Comparison of ENCODE assay signal across 9 mouse cellular contexts in genomic region chr6:100674974-100675373, GRCm38 (mm10). TPM values are rescaled to one million over a fixed set of nuclear protein-coding genes. Genes with fewer than 3 reads are reported as not detected.
DNase-seq lines count a peak whose midpoint lies in the region; ATAC-seq and TF ChIP-seq lines count a peak whose summit lies in the region.
"Had no signal": no experiment of that assay in that cellular context is flagged by ENCODE, and none has a peak within 500 bp of the region (broad histone marks: within the 10 kb centered on the region; RNA-seq: fewer than 3 reads in every experiment).

No protein-coding gene starts in this region.

- in situ Hi-C loops in CH12.LX (cut with MboI; ENCODE audit: low pct_ligation_motif_present, low pct_unique_long_range_greater_than_20kb, low sequenced_read_pairs): no loop called here

- H3K4me3 ChIP-seq in hindbrain, postnatal 0 days (ENCODE audit: low read length): no peak overlapping the region
- H3K4me3 ChIP-seq in hindbrain, embryonic 13.5 days: no peak overlapping the region
- no peak overlapping the region for H3K4me3 ChIP-seq in CH12.LX (replicated peaks in 1 of 3; ENCODE audit: low read depth in 2 of 3, low read length in 2 of 3, poor library complexity in 1 of 3)
- H3K4me3 ChIP-seq: midbrain, embryonic 12.5 days had no signal

- TF ChIP-seq EP300 in CH12.LX (IDR thresholded peaks at IDR 0.05; ENCODE audit: low read length): no peak

- no peak overlapping the region for H3K27ac ChIP-seq in hindbrain, postnatal 0 days
- H3K27ac ChIP-seq in hindbrain, embryonic 13.5 days: no peak overlapping the region
- no peak overlapping the region for H3K27ac ChIP-seq in CH12.LX (ENCODE audit: insufficient read depth, low read depth)
- H3K27ac ChIP-seq: midbrain, embryonic 12.5 days had no signal

- TF ChIP-seq CTCF in hindbrain, postnatal 0 days (IDR thresholded peaks at IDR 0.05; ENCODE audit: low read depth): peak; percentile 78
- TF ChIP-seq CTCF in CH12.LX (conservative IDR thresholded peaks at IDR 0.05 in 1 of 2, IDR thresholded peaks at IDR 0.05 in 1 of 2; ENCODE audit: low read depth in 2 of 2, low read length in 2 of 2): peak; percentile 46 to 82

- no peak overlapping the region for H3K9ac ChIP-seq in hindbrain, postnatal 0 days (replicated peaks; ENCODE audit: low read length)
- H3K9ac ChIP-seq in hindbrain, embryonic 13.5 days: no peak overlapping the region
- H3K9ac ChIP-seq in CH12.LX (ENCODE audit: insufficient read depth, low read depth): no peak overlapping the region
- H3K9ac ChIP-seq: midbrain, embryonic 12.5 days had no signal

- WGBS in hindbrain, postnatal 0 days: 22% methylated on average over 6 of the region's 6 CpGs
- WGBS in hindbrain, embryonic 13.5 days: 29% methylated on average over 6 of the region's 6 CpGs

- no peaks in the 10 kb centered on the region for H3K4me1 ChIP-seq in hindbrain, postnatal 0 days (ENCODE audit: insufficient read depth, low read length)
- H3K4me1 ChIP-seq in hindbrain, embryonic 13.5 days (replicated peaks): peaks cover 10% of the 10 kb centered on the region
- peaks cover 3 to 6% of the 10 kb centered on the region in 2 experiments; a peak in 2 of 4 replicates for H3K4me1 ChIP-seq in CH12.LX (ENCODE audit: control insufficient read depth in 1 of 2, insufficient read depth in 2 of 2)

- dilution Hi-C loops in CH12.LX (cut with MboI; ENCODE audit: extremely low pct_ligation_motif_present, extremely low pct_unique_long_range_greater_than_20kb, low sequenced_read_pairs): no loop called here

- peak; percentile 65 for DNase-seq in hindbrain, postnatal 0 days (ENCODE audit: low spot score)
- DNase-seq in 3T3-L1 (ENCODE audit: low read depth, low spot score) (peak; percentile 84), CH12.LX (ENCODE audit: extremely low read depth) (peak; percentile 60)
- peak; percentile 22 for DNase-seq in embryo, embryonic 9.5 days (ENCODE audit: extremely low spot score)
- no peak for DNase-seq in urinary bladder, postnatal 36 days (ENCODE audit: low spot score in 2 of 2)
- no peak for DNase-seq in natural killer cell, adult 2 months (ENCODE audit: low spot score in 2 of 2)
- DNase-seq in adrenal gland, adult 18-20 months (ENCODE audit: low spot score in 2 of 2): no peak

- ATAC-seq in hindbrain, postnatal 0 days: no peak
- ATAC-seq in hindbrain, embryonic 13.5 days (ENCODE audit: low FRiP score): no peak

- H3K36me3 ChIP-seq in hindbrain, postnatal 0 days (ENCODE audit: insufficient read depth, low read length): no peaks in the 10 kb centered on the region
- H3K36me3 ChIP-seq in hindbrain, embryonic 13.5 days: no peaks in the 10 kb centered on the region
- no peaks in the 10 kb centered on the region for H3K36me3 ChIP-seq in CH12.LX (replicated peaks in 1 of 2; ENCODE audit: control insufficient read depth in 1 of 2, insufficient read depth in 1 of 2, low read length in 1 of 2)
- H3K36me3 ChIP-seq: midbrain, embryonic 12.5 days had no signal

- H3K4me2 ChIP-seq in hindbrain, postnatal 0 days (ENCODE audit: low read depth, low read length): no peak overlapping the region
- no peak overlapping the region for H3K4me2 ChIP-seq in hindbrain, embryonic 13.5 days
- no peak overlapping the region for H3K4me2 ChIP-seq in CH12.LX (ENCODE audit: insufficient read depth, low read depth, poor library complexity, severe bottlenecking)
- H3K4me2 ChIP-seq: midbrain, embryonic 12.5 days had no signal

- H3K79me2 ChIP-seq in CH12.LX (replicated peaks; ENCODE audit: control insufficient read depth, extremely low read depth, insufficient read depth, poor library complexity, severe bottlenecking): 0 out of 2 replicates have a peak, but pooled peaks cover 3% of the 10 kb centered on the region

- no peaks in the 10 kb centered on the region for H3K27me3 ChIP-seq in hindbrain, postnatal 0 days (ENCODE audit: insufficient read depth, low read length)
- peaks cover 10% of the 10 kb centered on the region; the same call in 1 of the 2 replicates for H3K27me3 ChIP-seq in hindbrain, embryonic 13.5 days
- H3K27me3 ChIP-seq in CH12.LX (replicated peaks): no peaks in the 10 kb centered on the region

- TF ChIP-seq RAD21 in CH12.LX (IDR thresholded peaks at IDR 0.05; ENCODE audit: low read depth, low read length): peak; percentile 68

- H3K9me3 ChIP-seq in hindbrain, postnatal 0 days (ENCODE audit: low read length): no peaks in the 10 kb centered on the region
- H3K9me3 ChIP-seq in hindbrain, embryonic 13.5 days: no peaks in the 10 kb centered on the region
- no peaks in the 10 kb centered on the region for H3K9me3 ChIP-seq in CH12.LX (replicated peaks; ENCODE audit: low read length)
- H3K9me3 ChIP-seq: midbrain, embryonic 12.5 days had no signal

- no peak for TF ChIP-seq POLR2A in CH12.LX (IDR thresholded peaks at IDR 0.05; ENCODE audit: low read depth, low read length)

TF ChIP-seq in CH12.LX, 34 proteins besides CTCF, POLR2A, EP300 and RAD21:
- TF ChIP-seq MXI1 (IDR thresholded peaks at IDR 0.05; ENCODE audit: low read depth, low read length): no peak
- TF ChIP-seq TCF12 (IDR thresholded peaks at IDR 0.05; ENCODE audit: low read depth, low read length): no peak
- TF ChIP-seq TBP (conservative IDR thresholded peaks at IDR 0.05; ENCODE audit: low read depth, low read length): no peak
- TF ChIP-seq SMC3 (IDR thresholded peaks at IDR 0.05; ENCODE audit: low read depth, low read length): peak; percentile 93
- no peak for TF ChIP-seq USF1 (IDR thresholded peaks at IDR 0.05; ENCODE audit: low read depth, low read length)
- no peak for TF ChIP-seq UBTF (IDR thresholded peaks at IDR 0.05; ENCODE audit: low read depth, low read length)
- TF ChIP-seq USF2 (conservative IDR thresholded peaks at IDR 0.05; ENCODE audit: low read depth, low read length): no peak
- TF ChIP-seq ZNF384 (IDR thresholded peaks at IDR 0.05; ENCODE audit: low read depth, low read length): no peak
- TF ChIP-seq JUND (conservative IDR thresholded peaks at IDR 0.05; ENCODE audit: low read depth, low read length): no peak
- TF ChIP-seq MYC (IDR thresholded peaks at IDR 0.05; ENCODE audit: low read depth, low read length): peak; percentile 88
- TF ChIP-seq NELFE (IDR thresholded peaks at IDR 0.05; ENCODE audit: low read depth, low read length): no peak
- no peak for TF ChIP-seq CHD2 (IDR thresholded peaks at IDR 0.05; ENCODE audit: low read length)
- TF ChIP-seq ZMIZ1 (IDR thresholded peaks at IDR 0.05; ENCODE audit: low read depth, low read length): no peak
- no peak for TF ChIP-seq E2F4 (IDR thresholded peaks at IDR 0.05; ENCODE audit: insufficient replicate concordance, low read depth, low read length)
- no peak for TF ChIP-seq ELF1 (IDR thresholded peaks at IDR 0.05; ENCODE audit: low read depth, low read length)
- no peak for TF ChIP-seq KAT2A (IDR thresholded peaks at IDR 0.05; ENCODE audit: insufficient replicate concordance, low read length)
- peak; percentile 42; the same call in 1 of the 2 replicates for TF ChIP-seq ZC3H11A (IDR thresholded peaks at IDR 0.05; ENCODE audit: low read depth, low read length)
- no peak for TF ChIP-seq POLR2AphosphoS2 (IDR thresholded peaks at IDR 0.05; ENCODE audit: low read depth, low read length)
- no peak for TF ChIP-seq PAX5 (IDR thresholded peaks at IDR 0.05; ENCODE audit: low read length)
- TF ChIP-seq JUN (IDR thresholded peaks at IDR 0.05; ENCODE audit: insufficient read depth, low read depth, low read length): no peak
- TF ChIP-seq MAZ (IDR thresholded peaks at IDR 0.05; ENCODE audit: low read depth, low read length): no peak
TF ChIP-seq in CH12.LX: peak in this region for 3.

RNA-seq across cellular contexts. Expression of gene Shq1, which starts 4.0 kb away (rescaled TPM):
- total RNA-seq in hindbrain, postnatal 0 days (2014; rRNA removed): 4.1 and 8.1 TPM in 2 replicates
- 4.3 and 5.1 TPM in 2 replicates for polyA plus RNA-seq in hindbrain, postnatal 0 days (2015; fragmentation: Nextera tagmentation; extraction: Ambion mirVana)
- polyA plus RNA-seq in hindbrain, embryonic 13.5 days (2015; fragmentation: Nextera tagmentation; extraction: Ambion mirVana): 10.7 and 10.9 TPM in 2 replicates
- total RNA-seq in CH12.LX (2012; rRNA removed) (26.6 and 30.4 TPM in 2 replicates), CH12.LX (2014; rRNA removed) (32.3 and 32.9 TPM in 2 replicates)
- polyA plus RNA-seq in CH12.LX (2012; ENCODE audit: insufficient read length, low read depth): 30.2 and 32.3 TPM in 2 replicates
- total RNA-seq in adrenal gland, adult 18-20 months (2021): 10 to 100 TPM in 1 of 2 experiments, 1 to 10 TPM in 1; 9.0 to 10.6 TPM

RNA-seq across cellular contexts. Expression of gene Gxylt2, which starts 29.6 kb away (rescaled TPM):
- 1.9 and 2.5 TPM in 2 replicates for total RNA-seq in hindbrain, postnatal 0 days (2014; rRNA removed)
- polyA plus RNA-seq in hindbrain, postnatal 0 days (2015; fragmentation: Nextera tagmentation; extraction: Ambion mirVana): 2.4 and 2.7 TPM in 2 replicates
- polyA plus RNA-seq in hindbrain, embryonic 13.5 days (2015; fragmentation: Nextera tagmentation; extraction: Ambion mirVana): 2.2 TPM in 2 replicates
- 0.08 TPM in 1 of 2 replicates, not detected in the other for total RNA-seq in CH12.LX (2012; rRNA removed)
- 0.03 TPM in 1 of 2 replicates, not detected in the other for total RNA-seq in CH12.LX (2014; rRNA removed)
- polyA plus RNA-seq in CH12.LX (2012; ENCODE audit: insufficient read length, low read depth): not detected in 2 replicates
- total RNA-seq in adrenal gland, adult 18-20 months (2021): under 1 TPM; 0.30 to 0.80 TPM

Comparison
In these comparisons a context has a peak if more than half of its experiments do, and no peak if none do; other contexts are left out.
1. DNase-seq: peak in hindbrain, postnatal 0 days (single experiment), 3T3-L1 (single experiment), CH12.LX (single experiment) and embryo, embryonic 9.5 days (single experiment); none in urinary bladder, postnatal 36 days (0 of 2), natural killer cell, adult 2 months (0 of 2) and adrenal gland, adult 18-20 months (0 of 2).